Mouse (Mus musculus): ENCODE results near the gene Rab34.
A peak's percentile ranks its signal among the peaks of the same experiment; 100 is the strongest.

Gene Rab34

DNA sequence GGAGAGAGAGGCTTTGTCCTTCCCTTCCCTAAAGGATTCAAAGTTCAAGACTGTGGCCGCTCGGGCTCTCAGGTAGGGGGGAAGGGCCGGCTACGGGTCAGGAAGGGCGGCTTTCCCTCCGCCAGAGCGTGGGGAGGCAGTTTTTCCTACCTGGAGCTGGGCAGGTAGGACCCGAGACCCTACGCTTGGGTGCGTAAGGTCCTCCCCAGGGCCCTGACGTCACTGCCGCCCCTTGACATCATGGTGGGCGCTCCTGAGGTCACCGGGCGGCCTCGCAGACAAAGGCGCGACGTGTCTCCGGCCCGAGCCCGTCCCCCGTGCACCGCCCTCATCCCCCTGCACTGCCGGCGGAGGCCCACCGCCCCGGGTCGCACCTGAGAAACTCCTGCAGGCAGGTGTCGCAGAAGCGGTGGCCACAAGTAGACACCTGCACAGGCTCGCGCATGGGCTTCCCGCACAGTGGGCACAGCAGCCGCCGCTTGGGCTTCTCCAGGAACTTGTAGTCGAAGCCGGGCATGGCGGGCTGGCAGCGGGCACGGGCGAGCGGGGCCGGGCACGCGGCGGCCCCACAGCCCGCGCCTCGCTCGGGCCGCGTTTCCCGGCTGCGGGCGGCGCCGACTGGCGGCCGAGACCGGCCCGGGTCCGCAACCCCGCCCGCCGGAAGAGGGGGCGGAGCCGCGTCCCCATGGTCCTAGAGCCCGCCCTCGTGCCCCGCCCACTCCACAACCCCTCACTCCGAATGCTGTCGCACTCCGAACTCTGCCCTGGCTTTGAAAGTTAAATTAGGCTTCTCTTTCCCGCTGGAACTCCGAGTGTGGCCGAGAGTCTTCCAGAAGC, 23.1 kb upstream of the Rab34 start, which contains the start of gene Traf4:
Traf4 (minus strand) TSS at position 666 of the 837 bp plus-strand sequence.
- peak; percentile 75 for DNase-seq (ENCODE audit: low spot score)

DNA sequence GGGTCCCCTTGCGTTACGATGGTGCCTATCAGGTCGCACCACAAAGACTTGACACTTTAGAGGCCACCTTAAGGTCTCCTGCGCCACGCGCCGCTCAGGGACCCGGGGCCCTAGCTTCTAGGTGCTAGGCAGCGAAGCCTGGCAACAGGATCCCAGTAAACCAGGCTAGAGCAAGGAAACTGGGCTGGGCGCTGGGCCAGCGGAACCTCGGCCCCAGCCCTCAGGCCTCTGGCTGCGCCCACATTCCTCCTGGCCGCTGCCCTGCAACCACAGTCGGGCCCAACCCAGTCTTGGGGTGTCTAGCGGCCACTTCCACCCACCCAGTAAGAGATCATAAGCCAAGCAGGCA, 22.5 kb upstream of the Rab34 start:
- DNase-seq (ENCODE audit: low spot score): no peak

DNA sequence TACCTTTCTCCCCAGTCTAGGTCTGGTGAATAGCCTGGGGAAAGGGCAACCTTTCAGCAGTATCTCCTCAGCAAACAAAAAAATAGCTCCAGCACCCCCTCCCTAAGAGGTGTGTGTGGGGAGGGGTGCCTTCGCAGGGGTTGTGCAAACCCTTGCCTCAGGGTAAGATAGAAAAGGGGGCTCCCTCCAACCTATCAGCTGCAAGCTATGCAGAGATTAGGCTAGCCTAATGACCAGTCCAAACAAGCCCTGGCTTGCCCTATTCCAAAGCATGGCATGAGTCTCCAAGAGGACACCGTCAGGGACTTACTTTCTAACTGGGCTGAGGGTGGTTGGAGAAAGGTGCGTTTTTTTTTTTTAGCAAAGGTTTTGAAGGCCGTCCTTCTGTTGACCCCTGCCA, 22.1 kb upstream of the Rab34 start:
- DNase-seq (ENCODE audit: low spot score): no peak

DNA sequence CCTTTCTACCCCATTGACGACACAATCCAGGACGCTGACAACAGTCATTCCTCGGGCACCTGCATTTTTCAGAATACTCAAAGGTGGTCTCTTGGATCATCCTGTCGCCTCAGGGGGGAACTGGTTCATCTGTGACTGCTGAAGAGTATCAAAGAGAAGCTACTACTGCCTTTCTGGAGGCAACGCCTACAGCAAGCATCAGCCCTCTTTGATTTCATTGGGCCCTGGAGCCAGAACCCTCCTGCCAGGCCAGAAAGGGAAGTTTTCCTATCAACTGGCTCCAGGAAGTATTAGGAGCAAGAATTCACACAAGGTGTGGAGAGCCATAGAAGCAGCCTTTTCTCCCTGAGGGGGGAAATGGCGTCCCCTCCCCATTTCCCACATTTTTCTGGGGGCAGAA, 21.6 kb upstream of the Rab34 start:
- DNase-seq (ENCODE audit: low spot score): no peak

DNA sequence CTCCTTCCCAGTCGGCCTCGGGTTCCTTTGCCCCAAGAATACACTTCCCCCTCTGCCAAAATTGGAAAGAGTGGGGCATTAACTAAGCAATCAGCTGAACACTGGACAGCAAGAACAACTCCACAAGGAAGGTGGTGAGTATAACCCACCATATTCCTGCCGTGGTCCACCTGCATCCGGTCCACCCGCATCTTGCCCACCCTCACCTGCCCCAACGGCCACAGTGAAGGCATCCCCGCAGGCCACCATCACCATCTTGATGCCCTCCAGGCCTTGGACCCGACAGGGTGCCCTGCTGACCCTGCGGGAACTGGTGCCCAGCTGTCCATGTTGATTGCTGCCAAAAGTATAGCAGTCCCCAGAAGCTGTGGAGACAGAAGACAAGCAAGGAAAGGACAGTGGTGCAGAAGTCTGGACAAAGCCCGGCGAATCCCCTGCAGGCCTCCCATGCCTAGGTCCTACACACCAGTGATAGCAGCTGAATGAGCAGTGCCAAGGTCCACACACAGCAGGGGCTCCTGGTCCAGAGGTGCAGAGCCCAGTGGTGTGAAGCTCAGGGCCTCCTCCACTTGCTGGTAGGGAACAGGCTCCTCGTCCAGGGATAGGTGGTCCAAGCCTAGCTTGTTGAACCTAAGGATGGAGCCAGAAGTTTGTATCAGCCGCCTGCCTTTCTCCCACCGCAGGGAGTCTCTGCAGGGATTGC, 20.8 kb upstream of the Rab34 start:
- no peak for DNase-seq (ENCODE audit: low spot score)

DNA sequence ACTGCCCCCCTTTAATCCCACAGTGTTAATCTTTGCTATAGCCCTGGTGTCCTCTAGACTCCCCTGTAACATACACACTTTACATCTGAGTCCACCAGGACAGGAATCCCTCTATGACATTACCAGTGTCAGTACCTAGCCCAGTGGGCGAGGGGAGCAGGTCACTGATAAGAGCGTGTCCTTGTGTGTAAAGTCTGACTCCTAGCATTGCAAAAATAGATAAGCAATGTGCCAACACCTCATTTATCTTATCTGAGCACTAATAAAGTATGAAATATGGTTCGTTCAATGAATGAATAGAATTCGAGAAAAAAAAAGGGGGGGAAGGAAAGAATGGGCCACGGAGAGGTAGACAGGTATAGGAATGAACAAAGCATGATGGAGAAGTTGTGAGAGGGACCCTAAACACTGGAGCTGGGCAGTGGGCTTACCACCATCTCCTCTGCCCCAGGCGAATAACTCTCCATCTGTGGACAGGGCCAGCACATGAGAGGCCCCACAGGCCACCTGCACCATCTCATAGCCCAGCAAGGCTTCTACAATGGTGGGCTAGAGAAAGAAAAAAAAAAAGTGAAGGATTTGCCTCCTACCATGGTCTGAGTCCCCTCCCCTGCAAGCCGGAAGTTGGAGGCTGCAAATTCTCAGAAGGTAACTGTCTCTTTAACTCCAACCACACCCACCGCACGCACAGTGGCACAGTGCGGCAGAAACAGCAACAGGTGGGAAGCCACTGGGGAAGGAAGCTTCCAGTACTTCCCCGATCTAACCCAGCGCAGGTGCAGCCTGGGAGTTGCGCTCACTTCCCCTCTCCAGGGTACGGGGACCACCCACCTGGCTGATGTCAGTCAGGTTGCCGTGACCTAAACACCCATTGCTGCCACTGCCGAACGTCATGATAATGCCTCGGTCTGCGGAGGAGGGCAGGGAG, 19.4 kb upstream of the Rab34 start:
- DNase-seq (ENCODE audit: low spot score): no peak

DNA sequence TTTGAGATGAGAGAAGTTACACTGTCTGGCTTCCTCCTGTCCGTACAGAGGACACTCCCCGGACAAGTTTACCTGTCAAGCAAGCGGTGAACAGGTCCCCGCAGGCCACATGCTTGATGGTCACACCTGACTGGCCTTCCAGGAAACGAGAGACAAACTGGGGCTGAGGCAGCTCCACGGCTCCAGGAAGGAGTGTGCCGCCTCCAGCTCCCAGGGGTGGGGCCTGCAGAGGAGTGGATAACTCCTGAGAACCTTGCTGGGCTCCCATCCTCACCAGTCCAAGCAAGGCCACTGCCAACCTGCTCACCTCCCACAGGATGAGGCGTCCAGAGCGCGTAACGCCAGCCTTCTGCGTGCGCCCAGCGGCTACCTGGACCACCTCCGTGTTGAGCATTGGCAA, 17.9 kb upstream of the Rab34 start:
- no peak for DNase-seq (ENCODE audit: low spot score)

DNA sequence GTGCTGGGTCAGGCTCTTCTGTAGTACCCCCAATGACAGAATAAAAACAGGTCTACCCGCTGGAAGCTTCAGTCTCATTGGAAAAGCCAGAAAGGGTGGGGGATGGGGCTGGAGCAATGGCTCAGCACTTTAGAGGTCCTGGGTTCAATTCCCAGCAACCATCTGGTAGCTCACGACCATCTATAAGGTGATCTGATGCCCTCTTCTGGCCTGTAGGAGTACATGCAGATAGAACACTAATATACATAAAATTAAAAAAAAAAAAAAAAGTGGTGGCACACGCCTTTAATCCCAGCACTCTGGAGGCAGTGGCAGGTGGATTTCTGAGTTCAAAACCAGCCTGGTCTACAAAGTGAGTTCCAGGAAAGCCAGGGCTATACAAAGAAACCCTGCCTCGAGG, 16.9 kb upstream of the Rab34 start:
- no peak for DNase-seq (ENCODE audit: low spot score)

DNA sequence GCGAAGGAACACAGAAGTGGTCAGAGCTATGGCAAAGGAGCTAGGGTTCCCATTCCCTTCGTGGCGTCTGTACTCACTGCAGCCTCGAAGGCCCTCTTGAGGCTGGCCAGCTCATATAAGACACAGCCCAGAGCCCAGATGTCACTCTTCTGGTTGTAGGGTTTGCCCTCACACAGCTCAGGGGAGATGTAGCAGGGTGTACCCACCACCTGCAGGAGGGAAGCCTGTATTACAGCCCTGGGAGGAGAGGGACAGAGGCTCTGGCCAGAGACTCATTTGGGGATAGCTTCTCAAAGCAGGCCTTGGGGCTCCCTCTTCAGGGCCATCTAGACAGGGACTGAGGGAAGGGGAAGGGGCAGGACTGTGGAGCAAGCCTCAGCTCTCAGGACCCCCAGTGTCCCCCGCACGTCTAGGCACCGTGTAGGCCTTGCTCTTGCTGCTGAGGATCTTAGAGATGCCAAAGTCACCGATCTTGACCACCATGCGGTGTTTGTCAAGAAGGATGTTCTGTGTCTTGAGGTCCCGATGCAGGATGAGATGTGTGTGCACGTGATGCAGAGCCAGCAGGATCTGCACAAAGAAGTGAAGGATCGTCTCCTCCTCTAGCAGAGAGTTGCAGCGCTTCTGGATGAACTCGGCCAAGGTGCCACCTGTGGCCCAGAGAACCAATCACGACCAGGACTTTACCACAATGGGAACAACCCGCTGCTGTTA, 16.0 kb upstream of the Rab34 start:
- no peak for DNase-seq (ENCODE audit: low spot score)

DNA sequence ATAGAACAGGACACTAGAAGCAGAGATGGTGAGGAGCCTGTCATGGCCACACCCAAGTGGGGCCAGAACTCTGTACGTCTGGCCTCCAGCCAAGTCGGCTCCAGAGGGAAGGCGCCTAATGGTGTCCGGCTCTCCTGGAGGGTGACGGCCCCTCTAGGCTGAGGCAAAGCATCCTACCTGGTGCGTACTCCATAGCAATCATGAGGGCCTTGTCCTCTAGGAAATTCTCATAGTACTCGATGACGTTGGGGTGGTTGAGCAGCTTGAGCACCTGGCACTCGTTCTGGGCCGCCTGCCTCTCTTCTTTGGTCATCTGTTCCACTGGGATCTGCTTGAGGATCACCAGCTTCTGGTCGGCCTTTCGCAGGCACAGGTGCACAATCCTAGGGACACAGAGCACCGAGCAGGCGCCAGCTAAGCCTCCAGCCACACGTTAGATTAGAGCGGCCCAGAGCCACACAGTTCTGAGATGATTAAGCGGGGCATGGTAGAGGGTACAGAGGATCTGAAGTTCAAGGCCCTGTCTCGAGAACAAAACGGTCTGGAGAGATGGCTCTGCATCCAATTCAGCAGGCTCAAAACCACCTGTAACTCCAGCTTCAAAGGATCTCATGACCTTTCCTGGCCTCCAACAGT, 15.4 kb upstream of the Rab34 start:
- no peak for DNase-seq (ENCODE audit: low spot score)

DNA sequence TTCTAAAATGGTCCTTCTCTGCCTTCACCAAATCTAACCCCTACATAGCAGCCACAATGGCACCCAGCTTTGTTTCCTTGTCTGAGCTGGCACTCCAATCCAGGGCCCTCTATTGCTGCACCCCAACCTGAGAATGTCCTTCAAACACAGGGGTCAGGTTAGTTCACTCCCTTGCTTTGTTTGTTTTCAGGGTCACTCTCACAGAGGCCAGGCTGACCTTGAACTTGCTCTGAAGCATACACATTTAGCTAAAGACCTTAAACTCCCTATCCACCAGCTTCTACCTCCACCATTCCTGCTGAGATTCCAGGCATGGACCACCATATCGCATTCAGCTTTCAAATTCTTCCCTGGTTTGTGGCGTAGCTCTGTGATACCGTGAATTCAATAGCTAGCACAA, 13.7 kb upstream of the Rab34 start:
- DNase-seq (ENCODE audit: low spot score): no peak

DNA sequence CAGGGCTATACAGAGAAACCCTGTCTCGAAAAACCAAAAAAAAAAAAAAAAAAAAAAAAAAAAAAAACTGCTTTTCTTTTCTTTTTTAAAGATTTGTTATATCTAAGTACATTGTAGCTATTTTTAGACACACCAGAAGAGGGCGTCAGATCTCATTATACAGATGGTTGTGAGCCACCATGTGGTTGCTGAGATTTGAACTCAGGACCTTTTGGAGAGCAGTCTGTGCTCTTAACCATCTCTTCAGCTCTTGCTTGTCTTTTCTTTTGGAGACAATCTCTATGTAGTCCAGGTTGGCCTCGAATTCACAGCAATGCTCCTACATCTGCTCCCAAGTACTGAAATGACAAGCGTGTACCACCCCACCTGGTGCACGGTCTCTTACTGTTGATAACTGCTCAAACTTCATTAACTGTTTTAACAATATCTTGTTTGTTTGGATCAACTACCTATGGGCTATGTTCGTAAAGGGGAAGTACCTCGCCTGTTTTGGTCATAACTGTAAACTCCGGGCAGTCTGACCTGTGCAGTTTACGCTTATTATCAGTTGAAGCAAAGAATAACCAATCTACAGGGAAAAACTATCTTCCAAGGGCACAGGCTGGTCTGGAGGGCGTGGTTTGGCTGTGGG, 12.3 kb upstream of the Rab34 start:
- DNase-seq (ENCODE audit: low spot score): peak; percentile 92

DNA sequence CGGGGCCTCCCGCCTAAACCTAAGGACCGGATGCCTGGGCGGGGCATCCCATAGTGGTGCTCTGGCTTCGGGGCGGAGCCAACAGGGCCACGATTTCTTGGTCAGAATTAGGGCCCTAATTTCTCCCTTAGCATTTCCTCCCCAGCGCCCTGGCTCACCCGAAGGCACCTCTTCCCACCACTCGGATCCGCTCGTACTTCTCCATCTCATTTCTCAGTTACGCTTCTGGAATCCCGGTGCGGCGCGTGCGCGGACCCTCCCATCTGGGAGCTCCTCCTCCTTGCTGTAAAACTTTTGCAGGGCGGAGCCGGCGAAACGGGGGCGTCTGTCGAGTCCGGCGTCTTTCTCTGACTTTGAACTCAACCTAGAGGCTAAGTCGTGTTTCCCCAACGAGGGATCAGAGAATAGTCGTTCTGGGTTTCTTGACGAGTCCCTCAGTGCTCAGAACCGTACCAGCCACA, 11.8 kb upstream of the Rab34 start, which contains the start of the genes Nek8 and Tlcd1:
Nek8 (minus strand) TSS at position 274 of the 461 bp plus-strand sequence.
Tlcd1 (plus strand) TSS at position 310 of the 461 bp plus-strand sequence.
- peak; percentile 81 for DNase-seq (ENCODE audit: low spot score)

DNA sequence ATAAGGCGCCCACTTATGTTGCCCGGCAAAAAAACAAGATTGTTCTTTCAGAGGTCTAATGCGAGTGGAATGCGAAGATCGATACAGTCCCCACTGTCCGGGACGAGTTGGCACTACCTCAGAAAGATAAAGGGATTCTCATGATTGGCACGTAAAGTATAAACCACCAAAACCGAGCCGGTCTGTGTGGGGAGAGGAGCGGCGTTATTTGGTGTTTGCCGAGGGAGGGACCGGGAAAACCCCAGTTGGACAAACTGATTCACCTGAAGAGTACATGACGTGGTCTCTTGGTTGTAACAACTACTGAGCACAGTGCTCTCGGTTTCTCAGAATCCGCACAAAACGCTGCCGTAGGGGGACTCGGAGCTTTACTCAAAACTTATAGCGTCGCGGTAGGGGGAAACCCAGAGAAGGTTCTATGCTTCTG, 11.3 kb upstream of the Rab34 start:
- no peak for DNase-seq (ENCODE audit: low spot score)

DNA sequence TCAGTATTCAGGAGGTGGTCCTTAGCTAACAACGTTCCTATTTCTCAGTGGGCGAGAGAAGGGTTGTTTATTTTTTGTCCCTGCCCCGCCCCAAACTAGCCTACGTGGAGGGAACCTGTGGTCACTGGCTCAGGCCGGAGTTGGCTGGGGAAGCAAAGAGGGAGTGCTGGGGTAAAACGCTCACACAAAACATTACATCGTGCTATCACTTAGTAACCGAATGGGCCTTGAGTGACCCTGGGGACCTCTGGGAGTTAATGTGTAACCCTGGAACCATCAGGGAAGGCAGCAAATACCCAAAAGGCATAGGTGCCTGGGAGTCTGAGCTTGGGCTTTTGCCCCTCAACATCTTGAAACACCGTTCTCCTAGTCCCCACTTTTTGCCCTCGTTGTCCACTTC, 10.8 kb upstream of the Rab34 start:
- DNase-seq (ENCODE audit: low spot score): no peak

DNA sequence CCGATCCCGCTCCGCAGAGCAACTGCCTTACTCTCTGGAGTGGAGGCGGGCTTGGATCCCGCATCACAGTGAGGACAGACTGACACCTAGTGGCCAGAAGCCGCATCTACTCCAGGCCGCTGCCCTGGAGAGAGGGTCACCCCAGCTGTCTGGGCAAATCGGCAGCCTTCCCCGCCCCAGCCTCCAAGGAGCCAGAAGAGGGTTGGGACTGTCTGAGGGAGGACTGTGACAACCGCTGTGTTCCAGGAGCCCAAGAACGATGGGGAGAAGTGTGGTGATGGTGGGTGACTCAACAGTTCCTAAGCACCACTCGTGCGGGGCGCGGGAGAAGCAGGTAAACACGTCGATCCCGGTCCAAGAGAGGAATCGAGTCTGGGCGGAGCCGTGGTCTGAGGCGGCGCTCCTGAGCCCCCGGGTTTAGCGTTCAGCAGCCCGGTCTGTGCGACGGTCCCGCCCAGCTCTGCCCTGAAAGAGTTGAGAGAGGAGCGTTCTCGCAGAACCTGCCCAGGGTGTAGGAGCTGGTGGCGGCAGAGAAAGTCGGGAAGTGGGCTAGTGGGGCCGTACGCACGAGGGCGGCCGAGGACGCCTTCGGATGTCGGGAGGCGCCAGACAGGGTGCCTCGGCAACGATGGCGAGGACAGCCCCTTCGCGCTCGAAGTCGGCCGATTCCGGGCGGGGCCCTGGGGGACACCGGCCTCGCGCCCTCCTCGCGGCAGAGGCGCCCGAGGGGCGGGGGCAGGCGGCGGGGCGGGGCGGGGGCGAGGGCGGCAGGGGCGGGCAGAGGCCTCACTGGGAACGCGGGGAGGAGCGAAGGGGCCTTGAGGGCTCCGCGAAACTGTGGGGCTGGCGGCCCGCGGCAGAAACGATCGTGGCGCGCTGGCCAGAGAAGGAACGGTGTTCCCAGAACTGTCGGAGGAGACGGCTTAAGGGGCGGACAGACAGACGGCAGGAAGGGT, 10.0 kb upstream of the Rab34 start:
- DNase-seq (ENCODE audit: low spot score): peak; percentile 93

DNA sequence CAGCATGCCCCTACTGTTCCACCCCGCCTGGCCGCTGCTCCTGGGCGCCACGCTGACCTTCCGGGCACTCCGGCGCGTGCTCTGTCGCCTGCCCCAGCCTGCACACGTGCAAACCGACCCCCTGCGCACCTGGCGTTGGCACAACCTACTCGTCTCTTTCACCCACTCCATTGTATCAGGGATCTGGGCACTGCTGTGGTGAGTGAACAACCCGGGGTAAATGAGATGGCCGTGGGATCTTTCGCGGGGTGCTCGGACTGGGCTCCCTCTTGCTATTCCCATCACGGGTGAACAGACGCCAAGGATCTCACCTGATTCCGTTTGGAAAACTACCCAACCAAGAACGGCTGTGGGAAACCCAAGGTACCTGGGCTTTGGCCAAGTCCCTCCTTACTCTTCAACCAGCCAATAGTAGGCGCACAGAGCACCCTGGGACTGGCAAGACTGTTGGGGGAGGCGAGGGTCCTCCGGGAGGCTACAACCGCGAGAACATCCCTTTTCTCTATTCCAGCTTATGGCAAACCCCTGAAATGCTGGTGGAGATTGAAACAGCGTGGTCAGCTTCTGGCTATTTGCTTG, 9.3 kb upstream of the Rab34 start:
- DNase-seq (ENCODE audit: low spot score): peak; percentile 62

DNA sequence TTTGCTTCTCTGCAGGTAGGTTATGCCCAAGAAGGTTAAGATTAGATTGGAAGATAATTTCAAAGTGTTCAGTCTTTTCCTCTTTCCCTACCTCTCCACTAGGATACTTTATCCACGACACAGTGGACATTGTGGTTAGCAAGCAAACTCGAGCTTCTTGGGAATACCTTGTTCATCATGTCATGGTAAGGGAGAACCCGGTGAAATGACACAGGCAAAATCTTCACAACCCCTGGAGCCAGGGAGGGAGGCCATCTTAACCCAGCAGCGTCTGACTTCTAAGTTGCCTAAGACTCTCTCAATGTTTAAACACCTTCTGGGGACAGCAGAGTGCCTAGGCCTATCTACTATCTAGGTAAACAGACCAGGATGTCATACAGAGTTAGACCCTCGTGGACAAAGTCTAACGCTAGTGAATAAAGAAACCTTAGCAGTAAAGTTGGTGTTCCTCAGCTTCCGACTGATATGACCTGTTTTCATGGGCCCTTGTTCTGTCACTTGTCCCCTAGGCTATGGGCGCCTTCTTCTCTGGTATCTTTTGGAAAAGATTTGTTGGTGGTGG, 8.7 kb upstream of the Rab34 start:
- DNase-seq (ENCODE audit: low spot score): no peak

All from ovary, adult 18-20 months (tissue).